Mouse (Mus musculus): ENCODE measurements around the gene Zfp128. TPM values are rescaled to one million over a fixed set of nuclear protein-coding genes. Genes with fewer than 3 reads are reported as not detected.
"Not testable (repeated sequence)": the region's sequence is repeated elsewhere in the genome, so short reads cannot be mapped to it uniquely, and the experiment has no call there.

Gene Zfp128
- polyA plus RNA-seq, 1 experiment from 2014 or later = 3.3 TPM

DNA sequence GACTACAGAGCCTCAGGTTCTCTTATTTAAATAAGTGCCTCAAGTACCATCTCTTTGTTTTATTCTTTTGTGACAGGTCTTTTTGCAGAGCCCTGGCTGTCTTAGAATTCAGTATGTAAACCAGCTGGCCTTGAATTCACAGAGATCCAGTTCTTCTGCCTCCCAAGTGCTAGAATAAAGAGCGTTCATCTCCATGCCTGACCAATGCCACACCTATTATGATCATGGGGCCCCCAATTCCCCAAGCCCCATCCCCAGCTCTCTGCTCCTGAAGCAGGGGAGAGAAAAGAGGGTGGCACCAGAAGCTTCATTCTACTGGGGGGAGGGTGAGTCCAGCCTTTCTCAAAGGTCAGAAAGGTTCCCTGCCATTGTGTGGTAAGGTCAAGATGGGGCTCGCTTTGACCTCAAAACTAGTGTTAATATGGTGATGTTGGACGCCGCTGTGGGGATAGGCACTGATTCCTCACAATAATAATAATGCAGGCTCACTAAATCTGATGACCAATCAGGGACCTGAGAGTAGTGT is 52.7 kb downstream of the Zfp128 start:
- H3K4me1 ChIP-seq (ENCODE audit: control insufficient read depth, insufficient read depth, low read length) = no peaks in the 10 kb centered on the region
- H3K9ac ChIP-seq (ENCODE audit: low read length) = no peak overlapping the region
- H3K27ac ChIP-seq (ENCODE audit: low read length) = no peak overlapping the region
- H3K36me3 ChIP-seq (ENCODE audit: control insufficient read depth, insufficient read depth, low read length) = no peaks in the 10 kb centered on the region
- WGBS = 77% methylated on average over 4 of the region's 4 CpGs
- H3K9me3 ChIP-seq (replicated peaks; ENCODE audit: control insufficient read depth, low read length) = no peaks in the 10 kb centered on the region
- H3K4me3 ChIP-seq (replicated peaks; ENCODE audit: low read length) = no peak overlapping the region
- H3K27me3 ChIP-seq (ENCODE audit: control insufficient read depth, insufficient read depth, low read length) = no peaks in the 10 kb centered on the region
- no peak overlapping the region for H3K4me2 ChIP-seq (ENCODE audit: low read depth, low read length)
- ATAC-seq (ENCODE audit: insufficient read depth, low FRiP score) = no peak

DNA sequence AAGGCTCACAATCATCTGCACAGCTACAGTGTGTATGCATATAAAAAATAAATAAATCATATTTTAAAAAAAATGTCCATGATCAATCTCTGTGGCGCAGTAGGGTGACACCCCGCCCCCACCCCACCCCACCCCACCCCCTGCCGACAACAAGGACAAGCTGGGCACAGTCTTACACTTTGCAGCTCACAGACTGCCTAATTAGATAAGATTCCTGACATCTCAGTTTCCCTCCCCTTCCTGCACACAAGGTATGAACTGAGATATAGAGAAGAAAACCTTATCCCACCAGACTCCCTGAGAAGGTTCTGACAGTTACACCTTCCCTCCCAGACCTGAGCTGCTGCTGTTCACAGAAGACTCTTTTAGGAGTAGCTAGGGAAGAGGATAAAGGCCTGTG is 53.8 kb downstream of the Zfp128 start:
- no peak overlapping the region for H3K9ac ChIP-seq (ENCODE audit: low read length)
- H3K27me3 ChIP-seq (ENCODE audit: control insufficient read depth, insufficient read depth, low read length) = no peaks in the 10 kb centered on the region
- no peaks in the 10 kb centered on the region for H3K9me3 ChIP-seq (replicated peaks; ENCODE audit: control insufficient read depth, low read length)
- 75% methylated on average over 3 of the region's 3 CpGs for WGBS
- H3K27ac ChIP-seq (ENCODE audit: low read length) = no peak overlapping the region
- no peak overlapping the region for H3K4me3 ChIP-seq (replicated peaks; ENCODE audit: low read length)
- H3K4me2 ChIP-seq (ENCODE audit: low read depth, low read length) = no peak overlapping the region
- no peaks in the 10 kb centered on the region for H3K4me1 ChIP-seq (ENCODE audit: control insufficient read depth, insufficient read depth, low read length)
- no peaks in the 10 kb centered on the region for H3K36me3 ChIP-seq (ENCODE audit: control insufficient read depth, insufficient read depth, low read length)
- ATAC-seq (ENCODE audit: insufficient read depth, low FRiP score) = no peak

DNA sequence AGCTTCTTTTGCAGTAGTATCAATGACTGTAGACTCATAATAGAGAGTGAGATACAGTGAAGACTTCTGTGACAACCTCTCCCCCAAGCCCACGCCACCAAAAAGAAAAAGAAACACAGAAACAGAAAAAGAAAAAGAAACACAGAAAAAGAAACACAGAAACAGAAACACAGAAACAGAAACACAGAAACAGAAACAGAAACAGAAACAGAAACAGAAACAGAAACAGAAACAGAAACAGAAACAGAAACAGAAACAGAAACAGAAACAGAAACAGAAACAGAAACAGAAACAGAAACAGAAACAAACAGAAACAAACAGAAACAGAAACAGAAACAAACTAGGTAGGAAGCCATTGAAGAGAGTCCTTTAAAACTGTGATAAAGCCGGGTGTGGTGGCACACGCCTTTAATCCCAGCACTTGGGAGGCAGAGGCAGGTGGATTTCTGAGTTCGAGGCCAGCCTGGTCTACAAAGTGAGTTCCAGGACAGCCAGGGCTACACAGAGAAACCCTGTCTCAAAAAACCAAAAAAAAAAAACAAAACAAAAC is 56.4 kb downstream of the Zfp128 start:
- not testable (repeated sequence) for H3K4me1 ChIP-seq (ENCODE audit: control insufficient read depth, insufficient read depth, low read length); H3K27ac ChIP-seq (ENCODE audit: low read length); H3K27me3 ChIP-seq (ENCODE audit: control insufficient read depth, insufficient read depth, low read length); H3K4me2 ChIP-seq (ENCODE audit: low read depth, low read length); ATAC-seq (ENCODE audit: insufficient read depth, low FRiP score); H3K4me3 ChIP-seq (replicated peaks; ENCODE audit: low read length); H3K36me3 ChIP-seq (ENCODE audit: control insufficient read depth, insufficient read depth, low read length); H3K9me3 ChIP-seq (replicated peaks; ENCODE audit: control insufficient read depth, low read length); H3K9ac ChIP-seq (ENCODE audit: low read length)
- 79% methylated on average over 3 of the region's 4 CpGs for WGBS

DNA sequence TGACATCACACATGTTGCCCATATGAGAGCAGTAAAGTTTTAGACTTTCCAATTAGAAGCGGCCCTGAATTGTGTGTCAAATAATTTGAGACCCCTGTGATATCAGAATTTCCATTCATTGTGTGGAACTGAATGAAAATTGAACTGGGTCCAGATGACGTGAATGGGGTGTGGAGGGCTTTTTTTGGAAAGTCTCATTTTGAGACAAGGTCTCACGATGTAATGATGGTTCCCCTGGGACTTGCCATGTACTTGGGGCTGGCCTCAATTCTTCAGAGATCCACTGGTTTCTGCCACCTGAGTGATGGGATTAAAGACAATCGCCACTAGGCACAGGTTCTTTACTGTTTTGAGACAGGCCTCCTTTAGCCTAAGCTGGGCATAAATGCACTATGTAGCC is 59.6 kb downstream of the Zfp128 start:
- H3K36me3 ChIP-seq (ENCODE audit: control insufficient read depth, insufficient read depth, low read length) = no peaks in the 10 kb centered on the region
- H3K27ac ChIP-seq (ENCODE audit: low read length) = no peak overlapping the region
- no peaks in the 10 kb centered on the region for H3K27me3 ChIP-seq (ENCODE audit: control insufficient read depth, insufficient read depth, low read length)
- H3K9me3 ChIP-seq (replicated peaks; ENCODE audit: control insufficient read depth, low read length) = no peaks in the 10 kb centered on the region
- H3K9ac ChIP-seq (ENCODE audit: low read length) = no peak overlapping the region
- WGBS = 83% methylated on average over 4 of the region's 4 CpGs
- no peak overlapping the region for H3K4me2 ChIP-seq (ENCODE audit: low read depth, low read length)
- H3K4me3 ChIP-seq (replicated peaks; ENCODE audit: low read length) = no peak overlapping the region
- no peak for ATAC-seq (ENCODE audit: insufficient read depth, low FRiP score)
- H3K4me1 ChIP-seq (ENCODE audit: control insufficient read depth, insufficient read depth, low read length) = no peaks in the 10 kb centered on the region

Other genes starting within 250 kb of the Zfp128 start
- not detected in 2 replicates for gene Vmn2r54, start 240.9 kb upstream of the Zfp128 start, polyA plus RNA-seq (2015; fragmentation: Nextera tagmentation; extraction: Ambion mirVana)
- gene Vmn2r55, start 196.2 kb upstream of the Zfp128 start, polyA plus RNA-seq (2015; fragmentation: Nextera tagmentation; extraction: Ambion mirVana) = not detected in 2 replicates
- not detected in 2 replicates for gene Vmn2r56, start 146.2 kb upstream of the Zfp128 start, polyA plus RNA-seq (2015; fragmentation: Nextera tagmentation; extraction: Ambion mirVana)
- gene Zscan18, start 77.5 kb upstream of the Zfp128 start, polyA plus RNA-seq (2015; fragmentation: Nextera tagmentation; extraction: Ambion mirVana) = 5.7 and 7.6 TPM in 2 replicates
- gene Zfp329, start 62.3 kb upstream of the Zfp128 start, polyA plus RNA-seq (2015; fragmentation: Nextera tagmentation; extraction: Ambion mirVana) = 13.8 and 14.5 TPM in 2 replicates
- gene Zfp110, start 46.4 kb upstream of the Zfp128 start, polyA plus RNA-seq (2015; fragmentation: Nextera tagmentation; extraction: Ambion mirVana) = 36.0 and 38.7 TPM in 2 replicates
- 14.1 and 14.8 TPM in 2 replicates for gene Zscan22, start 16.6 kb downstream of the Zfp128 start, polyA plus RNA-seq (2015; fragmentation: Nextera tagmentation; extraction: Ambion mirVana)
- 869 and 872 TPM in 2 replicates for gene Rps5, start 41.1 kb downstream of the Zfp128 start, polyA plus RNA-seq (2015; fragmentation: Nextera tagmentation; extraction: Ambion mirVana)
- 2.3 and 3.2 TPM in 2 replicates for gene Rnf225, start 46.2 kb downstream of the Zfp128 start, polyA plus RNA-seq (2015; fragmentation: Nextera tagmentation; extraction: Ambion mirVana)
- gene Zfp324, start 84.7 kb downstream of the Zfp128 start, polyA plus RNA-seq (2015; fragmentation: Nextera tagmentation; extraction: Ambion mirVana) = 8.3 and 8.8 TPM in 2 replicates
- 7.2 and 8.9 TPM in 2 replicates for gene Zfp446, start 96.7 kb downstream of the Zfp128 start, polyA plus RNA-seq (2015; fragmentation: Nextera tagmentation; extraction: Ambion mirVana)
- gene Slc27a5, start 117.0 kb downstream of the Zfp128 start, polyA plus RNA-seq (2015; fragmentation: Nextera tagmentation; extraction: Ambion mirVana) = 0.95 and 1.4 TPM in 2 replicates
- gene Trim28, start 117.9 kb downstream of the Zfp128 start, polyA plus RNA-seq (2015; fragmentation: Nextera tagmentation; extraction: Ambion mirVana) = 122 and 130 TPM in 2 replicates
- 18.4 and 20.2 TPM in 2 replicates for gene Zbtb45, start 128.9 kb downstream of the Zfp128 start, polyA plus RNA-seq (2015; fragmentation: Nextera tagmentation; extraction: Ambion mirVana)
- gene Chmp2a, start 153.6 kb downstream of the Zfp128 start, polyA plus RNA-seq (2015; fragmentation: Nextera tagmentation; extraction: Ambion mirVana) = 189 and 190 TPM in 2 replicates
- 21.4 and 22.1 TPM in 2 replicates for gene Ube2m, start 157.1 kb downstream of the Zfp128 start, polyA plus RNA-seq (2015; fragmentation: Nextera tagmentation; extraction: Ambion mirVana)
- gene Mzf1, start 173.6 kb downstream of the Zfp128 start, polyA plus RNA-seq (2015; fragmentation: Nextera tagmentation; extraction: Ambion mirVana) = 2.5 and 2.7 TPM in 2 replicates
- gene Vmn1r85, start 214.0 kb downstream of the Zfp128 start, polyA plus RNA-seq (2015; fragmentation: Nextera tagmentation; extraction: Ambion mirVana) = not detected in 2 replicates
- not detected in 2 replicates for gene Vmn1r86, start 238.7 kb downstream of the Zfp128 start, polyA plus RNA-seq (2015; fragmentation: Nextera tagmentation; extraction: Ambion mirVana)